Mouse (Mus musculus) erythroblast, embryonic 14.5 days (primary cell): ENCODE data around the gene Pigo.

Experiments used
- GATA1 ChIP-seq: IDR thresholded peaks from 2 replicates; pipeline ENCODE4 v1.6.1; 2012; ENCODE audit warnings: low read length, inconsistent platforms, mixed read lengths
- TAL1 ChIP-seq: IDR thresholded peaks from 3 replicates; pipeline ENCODE4 v1.6.1; 2012; ENCODE audit warnings: low read length, inconsistent platforms, mixed read lengths

DNA sequence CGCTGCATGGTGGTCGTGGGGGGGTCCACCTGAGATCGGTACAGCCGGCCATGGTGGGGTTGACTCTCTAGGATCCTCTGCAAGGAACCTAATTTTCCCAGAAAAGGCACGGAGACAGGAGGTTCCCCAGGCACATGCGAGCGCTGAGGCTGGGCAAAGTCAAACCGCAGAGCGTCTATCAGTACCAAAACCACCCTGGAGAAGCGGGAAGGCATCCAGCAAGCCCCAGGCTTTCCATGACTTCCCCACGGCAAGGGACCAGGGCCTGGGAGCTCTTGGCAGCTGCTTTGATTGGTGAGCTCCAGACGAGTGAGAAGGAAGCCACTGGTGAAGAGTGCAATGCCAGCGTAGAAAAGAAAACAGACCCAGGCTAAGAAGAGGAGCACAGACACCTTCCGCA, 946 bp downstream of the Pigo start:
- TF ChIP-seq GATA1 (no peak), TAL1 (no peak)
